Mouse (Mus musculus) hindbrain, embryonic 14.5 days (tissue): ENCODE measurements at regions not wholly inside any gene's neighbourhood (a gene's known extent, or its start where the extent isn't known, plus 50 kb on each side); places are given as distances from the start of the nearest gene placed in this dataset.

Experiments
- ATAC-seq: fragments of 200-750 bp; cut with Nextera tagmentation; 2 replicates; pipeline ENCODE4 v1.8.0; 2017; ENCODE audit warnings: moderate number of reproducible peaks, mild to moderate bottlenecking, moderate TSS enrichment, moderate library complexity; ENCODE audit not compliant: low FRiP score
- DNase-seq: peaks from one replicate; pipeline ENCODE4 v3.0.0-alpha.2; 2015; ENCODE audit warnings: low spot score
- H3K27ac ChIP-seq: fragments of 300-500 bp; sonication (generic); 2 replicates; pipeline ENCODE4 v1.5.1; 2014; ENCODE audit warnings: mild to moderate bottlenecking, moderate library complexity
- H3K27me3 ChIP-seq: fragments of 300-500 bp; sonication (generic); 2 replicates; pipeline ENCODE4 v1.6.1; 2014; ENCODE audit warnings: mild to moderate bottlenecking, low read length, mixed read lengths; ENCODE audit not compliant: control insufficient read depth, insufficient read depth
- H3K36me3 ChIP-seq: fragments of 300-500 bp; sonication (generic); replicated peaks from 2 replicates; pipeline ENCODE4 v1.6.1; 2014; ENCODE audit not compliant: control insufficient read depth, insufficient read depth
- H3K4me1 ChIP-seq: fragments of 300-500 bp; sonication (generic); replicated peaks from 2 replicates; pipeline ENCODE4 v1.6.1; 2014; ENCODE audit warnings: antibody characterized with exemption, low read length, mixed read lengths; ENCODE audit not compliant: control insufficient read depth, insufficient read depth
- H3K4me2 ChIP-seq: fragments of 300-500 bp; sonication (generic); replicated peaks from 2 replicates; pipeline ENCODE4 v1.6.1; 2014; ENCODE audit warnings: mild to moderate bottlenecking, moderate library complexity
- H3K4me3 ChIP-seq: fragments of 300-500 bp; sonication (generic); replicated peaks from 2 replicates; pipeline ENCODE4 v1.5.1; 2014; ENCODE audit warnings: mild to moderate bottlenecking, low read length
- H3K9ac ChIP-seq: fragments of 300-500 bp; sonication (generic); 2 replicates; pipeline ENCODE4 v1.6.1; 2014
- H3K9me3 ChIP-seq: fragments of 300-500 bp; sonication (generic); 2 replicates; pipeline ENCODE4 v1.6.1; 2016; ENCODE audit warnings: low read length; ENCODE audit not compliant: control insufficient read depth
- WGBS: fragments of 180-500 bp; shearing (Covaris S2); extraction: QIAGEN DNeasy Blood & Tissue Kit; methylation state at CpG from one replicate; pipeline ENCODE4 v1.1.7; 2014; 5-methylcytosine and 5-hydroxymethylcytosine counted together

DNA sequence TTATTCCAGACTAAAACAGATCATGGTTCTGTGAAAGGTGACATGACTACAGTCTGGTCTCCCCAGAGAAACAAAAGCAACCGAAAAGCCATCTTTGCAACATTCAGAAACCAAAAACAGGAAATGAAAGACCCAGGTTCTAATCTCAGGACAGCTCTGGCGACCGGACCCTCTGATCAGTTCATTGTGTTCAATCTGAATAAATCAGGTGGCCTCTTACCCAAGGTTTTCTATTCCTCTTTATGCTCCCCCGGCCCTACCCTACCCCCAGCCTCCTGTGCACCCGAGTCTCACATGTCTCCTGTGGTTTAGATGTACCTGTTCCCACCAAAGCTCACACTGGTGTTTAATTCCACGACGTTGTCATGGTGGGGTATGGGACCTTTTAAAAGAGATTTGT is 238.6 kb upstream of the Jmjd1c start:
- 87% methylated on average over 7 of the region's 7 CpGs for WGBS
- Histone ChIP-seq H3K4me3 (no peak overlapping the region), H3K36me3 (no peaks in the 10 kb centered on the region), H3K27ac (no peak overlapping the region), H3K27me3 (no peaks in the 10 kb centered on the region), H3K4me2 (no peak overlapping the region), H3K9ac (no peak overlapping the region), H3K9me3 (no peaks in the 10 kb centered on the region), H3K4me1 (no peaks in the 10 kb centered on the region)
- DNase-seq (no peak), ATAC-seq (no peak)

- no peak overlapping the region for H3K4me3 ChIP-seq
- no peaks in the 10 kb centered on the region for H3K9me3 ChIP-seq
- ATAC-seq, result no peak
- 68% methylated on average over 1 of the region's 1 CpGs for WGBS
- no peak overlapping the region for H3K9ac ChIP-seq
- H3K4me1 ChIP-seq, result no peaks in the 10 kb centered on the region
- H3K27me3 ChIP-seq, result no peaks in the 10 kb centered on the region
- H3K27ac ChIP-seq, result no peak overlapping the region
- no peak overlapping the region for H3K4me2 ChIP-seq
- H3K36me3 ChIP-seq, result no peaks in the 10 kb centered on the region
- no peak for DNase-seq
These were observed 234.5 kb upstream of the Jmjd1c start for GRCm38 (mm10) chr10:66861421-66861820.

GRCm38 (mm10) chr10:66864161-66864862 is 231.6 kb upstream of the Jmjd1c start:
- Histone ChIP-seq H3K27ac (no peak overlapping the region), H3K9ac (no peak overlapping the region), H3K9me3 (no peaks in the 10 kb centered on the region), H3K4me2 (no peak overlapping the region), H3K27me3 (no peaks in the 10 kb centered on the region), H3K4me3 (no peak overlapping the region), H3K36me3 (no peaks in the 10 kb centered on the region), H3K4me1 (no peaks in the 10 kb centered on the region)
- ATAC-seq, result no peak
- DNase-seq, result no peak
- WGBS, result 63% methylated on average over 14 of the region's 14 CpGs

GRCm38 (mm10) chr10:66865010-66865582 is 230.8 kb upstream of the Jmjd1c start:
- Histone ChIP-seq H3K36me3 (no peaks in the 10 kb centered on the region), H3K27me3 (no peaks in the 10 kb centered on the region), H3K9me3 (no peaks in the 10 kb centered on the region), H3K4me2 (no peak overlapping the region), H3K4me1 (no peaks in the 10 kb centered on the region), H3K4me3 (no peak overlapping the region), H3K27ac (no peak overlapping the region), H3K9ac (no peak overlapping the region)
- no peak for ATAC-seq
- 86% methylated on average over 10 of the region's 10 CpGs for WGBS
- no peak for DNase-seq

- 68% methylated on average over 3 of the region's 4 CpGs for WGBS
- Histone ChIP-seq H3K36me3 (no peaks in the 10 kb centered on the region), H3K9ac (no peak overlapping the region), H3K4me3 (no peak overlapping the region), H3K27me3 (no peaks in the 10 kb centered on the region), H3K4me2 (no peak overlapping the region), H3K4me1 (no peaks in the 10 kb centered on the region), H3K9me3 (no peaks in the 10 kb centered on the region), H3K27ac (no peak overlapping the region)
- DNase-seq (no peak), ATAC-seq (no peak)
These were observed 224.7 kb upstream of the Jmjd1c start for GRCm38 (mm10) chr10:66871133-66871664.

DNA sequence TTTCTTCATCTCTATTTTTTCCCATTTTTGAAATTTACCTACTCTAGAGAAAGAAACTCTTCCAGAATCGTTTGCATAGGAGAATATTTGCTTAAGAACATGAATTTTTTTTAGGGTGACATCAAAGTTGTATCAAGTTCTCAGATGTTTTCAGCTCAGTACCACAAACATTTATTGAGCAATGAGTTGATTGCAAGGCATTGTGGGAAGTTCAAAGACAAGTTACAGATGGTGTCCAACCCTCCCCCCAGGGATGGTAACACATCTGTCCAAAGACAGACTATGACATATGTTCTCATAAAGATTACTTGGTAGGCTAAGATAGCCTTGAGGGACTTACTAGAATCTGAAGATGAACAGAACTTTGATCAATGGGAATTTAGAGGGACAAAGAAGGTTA is 224.3 kb upstream of the Jmjd1c start:
- Histone ChIP-seq H3K4me3 (no peak overlapping the region), H3K9ac (no peak overlapping the region), H3K36me3 (no peaks in the 10 kb centered on the region), H3K27me3 (no peaks in the 10 kb centered on the region), H3K4me1 (no peaks in the 10 kb centered on the region), H3K4me2 (no peak overlapping the region), H3K27ac (no peak overlapping the region), H3K9me3 (no peaks in the 10 kb centered on the region)
- DNase-seq (no peak), ATAC-seq (no peak)
- 68% methylated on average over 1 of the region's 1 CpGs for WGBS

DNA sequence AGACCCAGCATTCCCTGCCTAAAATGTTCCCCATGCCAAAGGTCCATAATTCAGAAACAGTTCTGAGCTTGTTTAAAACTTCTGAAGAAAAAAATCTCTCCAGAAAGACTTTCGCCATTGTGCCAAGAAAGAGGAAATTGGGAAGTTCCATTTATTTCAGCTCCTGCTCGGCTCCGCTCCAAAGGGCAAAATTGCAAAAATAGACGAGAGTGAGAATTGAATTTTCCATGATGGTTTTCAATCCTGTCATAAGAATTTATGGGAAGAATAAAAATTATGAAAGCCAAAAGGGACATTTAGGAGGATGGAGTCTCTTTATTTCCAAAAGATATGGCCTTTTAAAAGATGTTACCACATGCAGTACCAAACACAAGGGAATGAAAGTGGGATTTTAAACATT is 222.5 kb upstream of the Jmjd1c start:
- Histone ChIP-seq H3K27ac (no peak overlapping the region), H3K27me3 (no peaks in the 10 kb centered on the region), H3K9me3 (no peaks in the 10 kb centered on the region), H3K4me1 (no peaks in the 10 kb centered on the region), H3K4me2 (no peak overlapping the region), H3K9ac (no peak overlapping the region), H3K4me3 (no peak overlapping the region), H3K36me3 (no peaks in the 10 kb centered on the region)
- DNase-seq (no peak), ATAC-seq (no peak)
- 96% methylated on average over 4 of the region's 4 CpGs for WGBS

DNA sequence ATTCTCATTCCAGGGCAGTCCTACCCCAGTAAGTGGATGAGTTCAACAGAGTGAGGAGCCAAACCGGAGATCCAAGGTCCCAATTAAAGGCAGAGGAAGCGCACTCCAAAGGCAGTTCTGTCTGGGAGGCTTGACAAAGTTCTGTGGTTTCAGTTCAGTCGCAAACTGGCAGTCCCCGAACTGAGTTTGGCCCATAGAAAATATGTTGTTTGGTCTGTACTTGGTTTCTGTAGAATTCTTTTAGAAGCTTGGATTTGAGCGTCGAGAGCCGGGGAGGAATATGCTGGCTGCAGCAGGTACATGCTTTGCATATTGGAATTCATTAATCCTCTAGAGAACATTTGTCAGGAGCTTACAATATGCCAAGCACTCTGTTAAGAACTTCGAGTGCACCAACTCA is 216.9 kb upstream of the Jmjd1c start:
- DNase-seq (no peak), ATAC-seq (no peak)
- 86% methylated on average over 8 of the region's 8 CpGs for WGBS
- no peak overlapping the region for H3K9ac ChIP-seq
- no peak overlapping the region for H3K4me3 ChIP-seq
- H3K4me2 ChIP-seq, result no peak overlapping the region
- no peaks in the 10 kb centered on the region for H3K9me3 ChIP-seq
- no peaks in the 10 kb centered on the region for H3K27me3 ChIP-seq
- no peaks in the 10 kb centered on the region for H3K36me3 ChIP-seq
- no peaks in the 10 kb centered on the region for H3K4me1 ChIP-seq
- H3K27ac ChIP-seq, result no peak overlapping the region

- Histone ChIP-seq H3K27ac (no peak overlapping the region), H3K4me3 (no peak overlapping the region), H3K4me1 (no peaks in the 10 kb centered on the region), H3K36me3 (no peaks in the 10 kb centered on the region), H3K27me3 (no peaks in the 10 kb centered on the region), H3K9me3 (no peaks in the 10 kb centered on the region), H3K4me2 (no peak overlapping the region), H3K9ac (no peak overlapping the region)
- WGBS, result 89% methylated on average over 5 of the region's 5 CpGs
- ATAC-seq (no peak), DNase-seq (no peak)
These were observed 213.1 kb upstream of the Jmjd1c start for GRCm38 (mm10) chr10:66882825-66883224.
